Mouse (Mus musculus) intestine, postnatal 0 days (tissue): ENCODE data around the gene Lxn. TPM values are rescaled to one million over a fixed set of nuclear protein-coding genes. Genes with fewer than 3 reads are reported as not detected.

ENCODE experiments used
- ATAC-seq: fragments of 200-750 bp; cut with Nextera tagmentation; 2 replicates; pipeline ENCODE4 v1.8.0; 2017; ENCODE audit warnings: mild to moderate bottlenecking, moderate TSS enrichment, moderate library complexity
- H3K27ac ChIP-seq: fragments of 300-500 bp; sonication (generic); 2 replicates; pipeline ENCODE4 v1.5.1; 2014; ENCODE audit warnings: mild to moderate bottlenecking, low read depth, low read length, moderate library complexity
- H3K27me3 ChIP-seq: fragments of 300-500 bp; sonication (generic); replicated peaks from 2 replicates; pipeline ENCODE4 v1.6.1; 2014; ENCODE audit warnings: low read length, mixed read lengths; ENCODE audit not compliant: control insufficient read depth, insufficient read depth
- H3K36me3 ChIP-seq: fragments of 300-500 bp; sonication (generic); 2 replicates; pipeline ENCODE4 v1.6.1; 2014; ENCODE audit warnings: mild to moderate bottlenecking, moderate library complexity; ENCODE audit not compliant: control insufficient read depth, insufficient read depth
- H3K4me1 ChIP-seq: fragments of 300-500 bp; sonication (generic); replicated peaks from 2 replicates; pipeline ENCODE4 v1.6.1; 2014; ENCODE audit warnings: antibody characterized with exemption, low read length, mixed read lengths; ENCODE audit not compliant: control insufficient read depth, insufficient read depth
- H3K4me2 ChIP-seq: fragments of 300-500 bp; sonication (generic); replicated peaks from 2 replicates; pipeline ENCODE4 v1.6.1; 2014; ENCODE audit warnings: low read depth, mild to moderate bottlenecking, moderate library complexity
- H3K4me3 ChIP-seq: fragments of 300-500 bp; sonication (generic); 2 replicates; pipeline ENCODE4 v1.5.1; 2014; ENCODE audit warnings: low read depth, low read length
- H3K9ac ChIP-seq: fragments of 300-500 bp; sonication (generic); 2 replicates; pipeline ENCODE4 v1.6.1; 2014; ENCODE audit warnings: mild to moderate bottlenecking, low read depth, low read length
- H3K9me3 ChIP-seq: fragments of 300-500 bp; sonication (generic); 2 replicates; pipeline ENCODE4 v1.6.1; 2016; ENCODE audit warnings: mixed run types; ENCODE audit not compliant: control insufficient read depth
- CTCF ChIP-seq: sonication (generic); IDR thresholded peaks from 2 replicates; pipeline ENCODE4 v1.5.1; 2016; ENCODE audit warnings: low read depth, mild to moderate bottlenecking, control low read depth, antibody characterized with exemption, moderate library complexity
- whole genome bisulfite sequencing: fragments of 180-500 bp; shearing (Covaris S2); extraction: QIAGEN DNeasy Blood & Tissue Kit; methylation state at CpG from one replicate; pipeline ENCODE4 v1.1.7; 2014; 5-methylcytosine and 5-hydroxymethylcytosine counted together
- polyA plus RNA-seq: library from polyadenylated mRNA; unstranded; fragments of >200 nt; fragmentation: Nextera tagmentation; extraction: Ambion mirVana; gene quantifications from 2 replicates; pipeline ENCODE4 v1.2.1, GENCODE M21; 2015

The Lxn gene
- polyA plus RNA-seq, 1 experiment from 2014 or later: 84.1 TPM

- Histone ChIP-seq H3K27ac (no peak overlapping the region), H3K9ac (no peak overlapping the region), H3K9me3 (no peaks in the 10 kb centered on the region), H3K27me3 (no peaks in the 10 kb centered on the region), H3K4me2 (no peak overlapping the region), H3K4me1 (no peaks in the 10 kb centered on the region), H3K4me3 (no peak overlapping the region), H3K36me3 (no peaks in the 10 kb centered on the region)
- ATAC-seq: no peak
- 85% methylated on average over 2 of the region's 2 CpGs for whole genome bisulfite sequencing
- no peak for TF ChIP-seq CTCF
These were observed 21.5 kb upstream of the Lxn start for GRCm38 (mm10) chr3:67485233-67485632.

DNA sequence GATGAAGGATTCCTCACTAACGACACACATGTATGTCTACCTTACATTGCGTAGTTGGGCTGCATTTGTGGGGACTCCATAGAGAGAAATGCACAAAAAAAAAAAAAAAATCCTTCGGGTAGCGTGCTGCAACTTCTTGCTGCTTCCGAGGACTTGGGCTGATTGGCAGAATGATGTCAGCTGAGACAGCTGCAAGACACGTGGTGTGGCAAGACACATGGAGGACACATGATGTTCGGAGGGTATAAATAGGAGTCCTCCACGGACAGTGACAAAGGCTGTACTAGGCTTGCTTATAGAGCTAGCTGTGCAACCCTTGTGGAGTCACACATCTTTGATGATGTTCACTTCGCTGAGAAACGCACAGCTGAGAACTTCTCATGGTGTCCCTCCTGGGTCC is 18.7 kb upstream of the Lxn start:
- Histone ChIP-seq H3K27ac (no peak overlapping the region), H3K4me3 (no peak overlapping the region), H3K9ac (no peak overlapping the region), H3K9me3 (no peaks in the 10 kb centered on the region), H3K36me3 (no peaks in the 10 kb centered on the region; the same call in 1 of the 2 replicates), H3K4me1 (no peaks in the 10 kb centered on the region), H3K4me2 (no peak overlapping the region), H3K27me3 (no peaks in the 10 kb centered on the region)
- whole genome bisulfite sequencing: 92% methylated on average over 10 of the region's 10 CpGs
- ATAC-seq: no peak
- no peak for TF ChIP-seq CTCF

GRCm38 (mm10) chr3:67479806-67480205 is 16.1 kb upstream of the Lxn start:
- Histone ChIP-seq H3K9me3 (no peaks in the 10 kb centered on the region), H3K9ac (no peak overlapping the region), H3K36me3 (peaks cover 17% of the 10 kb centered on the region; the same call in 1 of the 2 replicates), H3K27ac (no peak overlapping the region), H3K4me3 (no peak overlapping the region), H3K4me1 (no peaks in the 10 kb centered on the region), H3K27me3 (no peaks in the 10 kb centered on the region), H3K4me2 (no peak overlapping the region)
- 85% methylated on average over 11 of the region's 11 CpGs for WGBS
- no peak for TF ChIP-seq CTCF
- no peak for ATAC-seq

DNA sequence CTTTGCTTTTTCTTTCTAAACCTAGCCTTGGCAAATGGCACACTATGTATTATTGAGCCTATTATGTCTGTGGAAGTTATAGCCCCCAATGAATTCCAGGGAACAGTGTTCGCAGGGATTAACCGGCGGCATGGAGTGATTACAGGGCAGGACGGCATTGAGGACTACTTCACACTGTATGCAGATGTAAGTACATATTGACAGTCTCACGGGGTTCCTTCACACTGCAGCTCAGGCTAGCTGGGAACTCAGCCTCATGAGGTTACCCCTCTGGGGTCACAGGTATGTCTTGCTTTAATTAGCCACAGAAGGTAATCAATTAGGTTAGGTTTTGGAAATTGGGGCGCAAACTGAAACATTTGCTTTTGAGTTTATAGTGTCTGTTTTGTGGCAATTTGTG is 9.7 kb upstream of the Lxn start:
- no peak overlapping the region for H3K9ac ChIP-seq
- H3K27ac ChIP-seq: no peak overlapping the region
- ATAC-seq: no peak
- H3K4me1 ChIP-seq: no peaks in the 10 kb centered on the region
- H3K9me3 ChIP-seq: no peaks in the 10 kb centered on the region
- H3K36me3 ChIP-seq: peaks cover 34% of the 10 kb centered on the region
- H3K27me3 ChIP-seq: no peaks in the 10 kb centered on the region
- 80% methylated on average over 6 of the region's 6 CpGs for WGBS
- no peak overlapping the region for H3K4me3 ChIP-seq
- no peak for TF ChIP-seq CTCF
- H3K4me2 ChIP-seq: no peak overlapping the region

- ATAC-seq: no peak
These were observed 7.8 kb upstream of the Lxn start for GRCm38 (mm10) chr3:67471408-67472127.

GRCm38 (mm10) chr3:67467281-67467680 is 3.6 kb upstream of the Lxn start:
- peaks cover 21% of the 10 kb centered on the region for H3K36me3 ChIP-seq
- 96% methylated on average over 2 of the region's 2 CpGs for WGBS

More at GRCm38 (mm10) chr3:67471408-67472127, 7.8 kb upstream of the Lxn start:
- H3K27me3 ChIP-seq: no peaks in the 10 kb centered on the region
- no peaks in the 10 kb centered on the region for H3K4me1 ChIP-seq
- no peaks in the 10 kb centered on the region for H3K9me3 ChIP-seq
- no peak overlapping the region for H3K27ac ChIP-seq
- no peak overlapping the region for H3K4me3 ChIP-seq
- TF ChIP-seq CTCF: no peak
- H3K4me2 ChIP-seq: no peak overlapping the region
- no peak overlapping the region for H3K9ac ChIP-seq
- WGBS: 72% methylated on average over 4 of the region's 4 CpGs
- peaks cover 39% of the 10 kb centered on the region for H3K36me3 ChIP-seq

GRCm38 (mm10) chr3:67466576-67466975 is 2.9 kb upstream of the Lxn start:
- Histone ChIP-seq H3K27me3 (no peaks in the 10 kb centered on the region), H3K36me3 (peaks cover 21% of the 10 kb centered on the region), H3K4me3 (no peak overlapping the region), H3K4me1 (no peaks in the 10 kb centered on the region), H3K9me3 (no peaks in the 10 kb centered on the region), H3K27ac (no peak overlapping the region), H3K4me2 (no peak overlapping the region), H3K9ac (no peak overlapping the region)
- WGBS: 99% methylated on average over 5 of the region's 5 CpGs
- ATAC-seq: no peak
- no peak for TF ChIP-seq CTCF

More at GRCm38 (mm10) chr3:67467281-67467680, 3.6 kb upstream of the Lxn start:
- no peaks in the 10 kb centered on the region for H3K9me3 ChIP-seq
- TF ChIP-seq CTCF: no peak
- H3K4me3 ChIP-seq: no peak overlapping the region
- H3K9ac ChIP-seq: no peak overlapping the region
- no peak for ATAC-seq
- no peaks in the 10 kb centered on the region for H3K27me3 ChIP-seq
- no peaks in the 10 kb centered on the region for H3K4me1 ChIP-seq
- H3K4me2 ChIP-seq: no peak overlapping the region
- H3K27ac ChIP-seq: no peak overlapping the region
